Mouse (Mus musculus) kidney, adult 11 months (tissue): ENCODE measurements at regions not wholly inside any gene's neighbourhood (a gene's known extent, or its start where the extent isn't known, plus 50 kb on each side); places are given as distances from the start of the nearest gene placed in this dataset.

Experiments used
- DNase-seq: peaks from one replicate; pipeline ENCODE4 v3.0.0; 2022

DNA sequence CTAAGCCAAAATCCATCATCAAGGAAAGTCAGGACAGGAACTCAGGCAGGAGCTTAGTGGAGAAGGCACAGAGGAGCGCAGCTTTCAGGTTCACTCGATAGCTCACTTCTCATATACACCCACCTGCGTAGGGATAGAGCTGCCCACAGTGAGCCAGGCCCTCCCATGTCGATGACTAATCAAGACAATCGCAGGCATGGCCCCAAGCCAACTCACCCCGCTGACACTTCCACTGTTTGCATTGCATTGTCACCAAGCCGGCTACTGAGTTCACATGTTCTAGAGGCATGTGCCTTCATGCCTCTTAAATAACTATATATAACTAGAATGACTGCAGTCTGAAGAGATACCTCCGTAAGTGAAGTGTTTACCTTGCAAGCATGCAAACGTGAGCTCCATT is 219.8 kb upstream of the Ppp2r2d start:
- no peak for DNase-seq

DNA sequence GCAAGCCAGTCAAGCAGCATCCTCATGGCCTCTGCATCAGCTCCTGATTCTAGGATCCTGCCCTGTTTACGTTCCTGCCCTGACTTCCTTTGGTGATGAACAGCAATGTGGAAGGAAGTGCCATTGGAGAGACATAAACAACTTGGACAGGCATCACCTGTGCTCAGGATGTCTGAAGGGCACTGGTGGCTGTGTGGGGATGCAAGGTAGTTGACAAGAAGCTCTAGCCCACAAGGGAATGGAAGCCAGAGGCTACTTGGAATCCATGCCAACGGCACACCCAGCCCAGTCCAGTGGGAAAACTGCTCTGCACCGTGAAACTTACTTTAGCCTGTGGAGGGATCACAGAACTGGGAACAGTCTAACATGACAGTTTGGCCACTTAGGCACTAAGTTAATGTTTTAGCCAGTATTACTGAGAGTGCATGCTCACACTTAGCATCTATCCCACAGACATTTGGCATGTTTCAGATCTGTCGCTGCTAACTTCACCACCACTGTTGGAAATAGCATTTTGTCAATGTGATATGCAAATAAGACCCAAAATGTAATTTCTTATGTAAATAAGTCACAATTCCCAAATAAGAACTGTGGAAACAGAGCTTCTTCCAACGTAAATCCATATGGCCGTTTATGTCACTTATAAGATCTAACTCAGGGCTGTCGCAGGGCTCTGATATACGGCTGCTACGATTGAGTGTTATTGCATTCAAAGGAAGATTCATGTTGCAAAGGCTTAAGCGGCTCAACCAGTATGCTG is 223.5 kb upstream of the Tcerg1l start:
- no peak for DNase-seq

DNA sequence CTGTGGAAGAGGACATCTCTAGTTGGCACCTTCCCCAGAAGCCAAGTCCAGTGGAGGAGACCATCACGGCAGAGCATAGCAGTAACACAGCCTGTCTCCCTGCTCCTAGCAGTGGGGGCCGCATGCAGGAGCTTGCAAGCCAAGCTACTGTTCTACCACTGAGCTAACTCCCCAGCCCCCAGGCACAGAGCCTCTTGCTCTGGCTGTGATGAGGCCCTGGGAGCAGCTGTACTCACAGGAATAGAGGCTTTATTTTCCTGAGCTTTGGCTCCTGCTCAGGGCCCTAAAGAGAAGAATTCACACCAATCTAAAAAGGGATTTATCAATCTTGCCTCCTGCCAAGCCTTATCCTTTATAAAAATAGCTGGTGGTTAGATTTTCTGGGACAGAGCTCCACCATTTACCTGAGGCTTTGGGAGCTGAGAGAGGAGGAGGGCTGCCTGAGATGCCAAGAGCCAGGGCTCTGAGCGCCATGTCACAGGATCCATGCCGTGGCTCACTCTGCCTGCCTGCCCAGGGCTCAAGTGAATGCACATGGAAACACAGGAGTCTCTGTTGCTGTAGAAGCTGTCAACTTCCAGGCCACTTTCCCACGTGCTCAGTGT is 222.7 kb upstream of the Tcerg1l start:
- DNase-seq, result no peak

DNA sequence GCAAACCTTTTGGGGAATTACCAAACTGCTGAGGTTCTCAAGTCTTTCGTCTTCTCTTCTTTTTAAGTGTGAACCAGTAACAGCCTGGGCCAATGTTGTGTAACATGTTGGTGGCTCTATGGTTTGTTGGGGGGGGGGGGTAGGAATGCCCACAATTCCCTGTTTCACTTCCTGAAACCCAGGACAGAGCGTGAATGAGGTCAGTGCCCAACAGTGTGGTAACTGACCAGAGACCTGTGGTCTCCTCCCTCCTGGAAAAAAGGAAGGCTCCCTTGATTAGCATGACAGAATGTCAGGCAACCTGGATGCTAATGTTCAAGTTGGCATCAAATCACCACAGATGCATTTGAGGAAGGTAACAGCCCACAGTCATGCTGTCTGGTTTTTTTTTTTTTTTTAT is 218.9 kb upstream of the Tcerg1l start:
- DNase-seq, result no peak

DNA sequence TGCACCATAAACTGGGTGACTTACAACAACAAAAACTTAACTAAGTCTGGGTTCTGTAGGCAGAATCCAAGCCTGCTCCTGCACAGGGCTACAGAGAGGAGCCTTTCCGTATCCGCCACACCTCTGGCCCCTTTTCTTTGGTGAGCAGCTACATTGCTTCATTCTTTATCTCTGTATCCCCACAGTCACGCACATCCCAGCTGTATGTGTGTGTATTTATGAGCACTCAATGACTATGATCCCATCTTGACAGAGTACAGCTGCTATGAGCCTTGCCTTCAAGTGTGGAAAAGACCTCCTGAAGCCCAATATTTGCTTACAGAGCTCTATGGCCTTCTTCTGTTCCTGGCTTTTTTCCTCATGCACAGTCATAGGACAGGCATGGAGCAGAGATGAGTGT is 212.1 kb upstream of the Tcerg1l start:
- no peak for DNase-seq

DNA sequence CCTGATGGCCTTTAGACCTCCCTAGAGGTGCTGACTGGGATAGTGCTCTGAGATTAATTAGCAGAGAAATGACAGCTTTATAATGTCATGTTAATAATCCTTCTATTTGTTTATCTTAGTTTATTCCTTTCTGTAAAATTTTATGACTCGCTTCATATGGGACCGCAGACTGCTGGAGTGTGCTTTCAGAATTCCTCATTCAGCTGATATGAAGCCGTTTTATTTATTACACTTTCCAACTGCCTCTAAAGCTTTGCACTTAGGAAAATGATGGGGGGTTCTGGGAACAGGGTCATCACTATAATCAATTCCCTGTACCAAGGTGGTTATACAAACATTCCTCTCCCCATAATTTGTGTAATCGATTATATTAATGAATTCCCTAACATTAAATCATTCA is 211.6 kb upstream of the Tcerg1l start:
- no peak for DNase-seq

DNA sequence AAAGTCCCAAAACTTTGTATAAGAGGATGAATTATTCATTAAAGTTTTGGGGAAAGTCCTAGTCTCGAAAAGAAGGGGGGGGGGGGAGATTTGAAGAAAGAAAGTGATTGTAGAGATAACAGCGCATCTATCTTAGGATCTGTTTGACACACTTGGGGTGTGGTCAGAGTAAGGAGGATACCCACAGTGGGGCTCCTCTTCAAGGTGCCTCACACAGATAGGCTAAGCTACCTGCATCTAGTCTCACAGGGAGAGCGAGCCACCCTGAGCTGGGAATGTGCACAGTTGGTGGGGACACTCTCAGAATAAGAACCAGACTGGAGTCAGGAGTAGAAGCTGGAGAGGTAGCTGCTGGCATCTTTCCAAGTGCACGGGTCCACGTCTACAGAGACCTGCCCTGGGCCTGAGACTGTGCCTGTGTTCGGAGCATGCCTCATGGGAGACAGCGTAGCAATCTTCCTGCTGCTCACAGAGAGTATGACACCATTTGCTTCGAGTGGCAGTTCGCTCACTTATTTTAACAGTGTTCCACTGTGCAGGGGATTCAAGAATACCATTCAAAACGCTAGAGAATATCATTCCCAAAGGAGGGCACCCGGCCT is 208.9 kb upstream of the Tcerg1l start:
- DNase-seq, result no peak

DNA sequence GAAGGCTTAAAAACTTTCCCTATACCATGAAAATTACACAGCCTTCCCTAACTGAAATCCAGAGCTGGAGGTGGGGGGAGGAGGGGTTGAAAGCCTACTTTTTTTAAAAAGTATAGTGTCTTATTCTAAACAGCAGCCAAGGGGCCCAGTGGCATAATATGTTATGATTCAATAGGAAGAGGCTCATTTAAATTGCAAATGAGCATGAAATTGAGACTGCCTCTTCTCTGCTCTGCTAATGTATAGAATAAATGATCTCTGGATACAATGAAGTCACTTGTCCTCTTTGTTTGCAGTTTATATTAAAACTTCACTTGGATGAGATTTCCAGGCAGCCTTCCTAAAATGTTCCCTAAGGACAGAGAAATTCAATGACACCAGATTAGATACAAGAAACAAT is 208.4 kb upstream of the Tcerg1l start:
- no peak for DNase-seq

DNA sequence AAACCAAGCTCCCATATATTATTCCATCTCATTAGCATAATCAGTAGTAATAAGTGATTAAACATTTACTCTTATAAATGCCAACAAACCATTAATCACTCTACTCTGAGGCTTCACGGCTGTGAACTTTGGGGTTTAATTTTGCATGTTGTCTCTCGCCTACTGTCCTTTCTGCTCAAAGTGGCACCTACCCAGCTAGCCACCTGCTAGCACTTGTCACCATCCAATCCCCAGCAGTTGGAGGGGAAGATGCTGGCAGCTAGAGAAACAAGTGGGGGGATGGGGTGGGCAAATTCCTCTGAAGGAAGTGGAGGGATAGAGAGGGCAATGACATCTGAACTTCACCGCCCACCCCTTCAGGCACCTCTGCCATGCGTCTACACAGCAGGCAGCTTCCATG is 204.2 kb upstream of the Tcerg1l start:
- no peak for DNase-seq

DNA sequence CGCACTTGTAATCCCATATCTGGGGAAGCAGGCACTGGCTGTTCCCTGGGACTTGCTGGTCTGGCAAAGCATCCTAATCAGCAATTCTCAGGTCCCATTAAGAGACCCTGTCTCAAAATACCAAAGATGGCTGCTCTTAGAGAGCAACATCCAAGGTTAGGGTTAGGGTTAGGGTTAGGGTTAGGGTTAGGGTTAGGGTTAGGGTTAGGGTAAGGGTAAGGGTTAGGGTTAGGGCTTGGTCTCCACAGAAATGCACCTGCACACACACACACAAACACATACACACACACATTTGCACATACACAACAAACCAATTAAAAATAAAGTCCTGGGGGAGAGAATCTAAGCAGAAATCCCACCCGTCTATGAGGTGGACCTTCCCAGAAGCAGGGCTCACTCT is 195.8 kb upstream of the Tcerg1l start:
- no peak for DNase-seq

DNA sequence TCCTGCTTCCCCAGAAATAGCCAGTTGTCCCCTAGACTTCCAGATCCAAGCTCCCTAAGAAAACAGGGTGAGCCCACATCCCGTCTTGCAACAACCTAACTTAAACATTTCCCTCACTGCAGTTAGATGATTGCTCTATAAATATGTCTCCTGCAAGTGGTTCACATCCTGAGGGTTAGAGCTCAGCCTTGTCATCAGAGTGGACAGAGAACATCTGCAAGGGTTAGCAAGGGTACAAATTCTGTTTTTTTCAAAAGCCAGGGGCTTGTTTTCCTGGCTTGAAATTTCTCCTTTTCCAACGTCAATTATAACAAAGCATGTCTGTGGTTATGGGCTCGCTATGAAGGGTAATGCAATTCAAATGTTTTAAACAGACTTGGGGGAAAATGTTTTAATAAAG is 169.8 kb upstream of the Tcerg1l start:
- no peak for DNase-seq

DNA sequence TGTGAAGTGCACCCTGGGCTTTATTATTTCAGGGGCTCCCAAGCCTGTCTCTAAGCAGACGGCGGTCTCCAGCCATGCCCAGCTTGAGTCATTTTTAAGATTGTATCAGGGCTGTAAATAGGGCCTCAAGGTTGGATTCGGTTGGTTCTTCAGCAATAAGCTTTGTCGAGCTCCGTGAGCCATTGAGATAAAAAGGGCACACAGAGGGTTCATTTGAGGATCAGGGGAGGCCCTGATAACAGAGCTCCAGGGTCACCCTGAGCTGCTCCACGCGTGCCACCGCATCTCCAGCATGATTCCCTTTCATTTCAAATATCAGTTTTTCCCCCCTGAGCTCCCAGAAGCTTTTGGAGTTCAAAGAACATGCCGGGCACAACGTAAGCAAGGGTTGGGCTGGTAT is 154.1 kb upstream of the Tcerg1l start:
- DNase-seq, result no peak

DNA sequence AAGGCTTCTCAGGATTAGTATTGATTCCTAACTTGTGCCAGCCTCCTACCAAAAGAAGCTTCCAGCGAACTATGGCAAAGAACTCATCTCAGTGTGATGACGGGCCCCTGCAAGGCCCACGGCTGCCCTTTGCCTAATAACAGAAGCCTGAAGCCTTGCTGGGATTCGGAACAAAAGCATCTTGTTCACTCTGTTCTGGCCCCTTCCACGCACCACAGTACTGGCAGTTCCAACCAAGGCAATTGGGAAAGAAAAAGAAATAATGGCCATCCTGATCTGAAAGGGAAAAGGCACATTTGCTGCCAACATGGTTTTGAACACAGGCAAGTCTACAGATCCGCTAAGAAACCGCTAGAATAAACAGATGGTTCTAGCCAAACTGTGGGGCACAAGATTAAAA is 150.4 kb upstream of the Tcerg1l start:
- DNase-seq, result no peak

DNA sequence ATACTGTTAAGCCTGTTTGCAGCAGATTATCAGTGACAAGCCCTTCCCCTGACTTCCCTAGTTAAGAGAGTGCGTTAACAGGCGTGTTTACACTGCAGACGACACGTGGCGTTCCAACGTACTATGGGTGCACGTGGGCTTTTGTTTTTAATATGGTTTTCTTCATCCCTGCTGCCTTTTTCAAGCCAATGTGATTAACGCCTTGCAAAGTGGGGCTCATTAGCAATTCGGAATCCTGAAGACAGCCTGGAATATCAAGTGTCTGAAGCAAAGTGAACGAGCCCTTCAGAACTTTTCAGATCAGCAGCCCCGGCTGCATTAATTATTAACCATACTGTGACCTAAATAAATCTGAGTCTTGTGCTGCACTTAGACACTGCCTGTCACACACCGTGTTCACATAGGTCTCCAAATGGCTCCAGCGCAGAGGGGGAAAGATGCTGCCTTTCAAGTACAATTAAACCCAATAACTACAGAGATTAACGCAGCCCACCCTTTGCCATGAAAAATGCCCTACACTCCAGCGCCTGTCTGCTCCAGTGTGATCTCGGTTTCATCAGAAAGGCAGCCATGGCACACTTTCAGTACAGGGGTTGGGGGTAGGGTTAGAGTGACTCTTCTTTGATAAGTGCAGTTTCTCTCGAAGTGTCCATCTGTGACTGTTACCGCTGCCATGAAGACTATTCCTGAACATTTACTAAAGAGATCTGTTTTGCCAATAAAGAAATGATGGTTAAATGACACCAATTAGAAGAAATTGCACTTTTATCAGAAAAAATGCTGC is 140.7 kb upstream of the Tcerg1l start:
- DNase-seq, result peak; percentile 55

DNA sequence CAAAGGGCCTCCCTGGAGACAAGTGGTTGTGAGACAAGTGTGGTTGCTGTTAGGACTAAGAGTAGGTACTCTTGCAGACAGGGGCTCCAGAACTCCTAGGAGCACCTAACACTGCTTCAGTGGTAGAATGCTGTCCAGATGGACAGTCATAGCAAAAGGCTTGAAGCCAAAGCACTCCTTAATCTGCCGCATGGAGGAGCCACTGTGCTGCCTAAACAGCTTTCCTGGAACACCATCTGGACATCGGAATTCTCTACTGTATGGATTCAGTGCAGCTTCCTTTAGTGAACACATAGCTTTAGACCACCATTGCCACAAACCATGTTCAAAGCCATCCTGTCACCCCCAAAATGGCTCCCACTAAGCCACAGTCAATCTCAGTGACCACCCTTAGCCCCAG is 128.6 kb upstream of the Tcerg1l start:
- no peak for DNase-seq

DNA sequence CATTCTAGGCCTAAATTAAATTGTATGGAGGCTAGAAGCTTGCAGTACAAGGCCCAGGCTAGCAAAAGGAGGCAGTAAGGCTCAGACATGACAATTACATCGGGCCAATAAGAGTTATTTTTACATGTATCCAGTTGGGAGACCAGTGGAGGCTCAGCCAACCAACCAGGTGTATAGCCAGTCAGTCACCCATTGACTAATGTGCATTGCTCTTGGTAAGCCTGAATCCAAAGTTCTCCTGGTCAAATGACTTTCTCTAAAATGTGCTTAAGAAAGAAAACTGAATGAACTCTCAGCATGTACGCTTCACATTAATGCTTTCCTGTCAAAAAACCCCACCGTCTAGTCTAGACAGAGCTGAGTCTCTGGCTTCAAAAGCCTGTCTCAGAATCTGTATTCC is 127.4 kb upstream of the Tcerg1l start:
- peak; percentile 30 for DNase-seq

DNA sequence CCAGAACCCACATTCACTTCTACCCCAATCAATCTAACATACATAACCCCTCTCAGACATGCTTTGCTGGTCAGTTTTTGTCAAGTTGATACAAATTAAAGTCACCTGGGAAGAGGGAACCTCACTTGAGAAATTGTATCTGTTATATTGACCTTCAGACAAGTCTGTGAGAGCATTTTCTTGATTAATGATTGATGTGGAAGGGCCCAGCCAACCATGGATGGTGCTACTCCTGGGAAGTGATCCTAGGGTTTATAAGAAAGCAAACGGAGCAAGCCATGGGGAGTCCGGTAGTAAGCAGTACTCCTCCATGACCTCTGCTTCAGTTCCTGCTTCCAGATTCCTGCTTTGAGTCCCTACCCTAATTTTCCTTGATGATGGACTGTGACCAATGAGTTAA is 116.6 kb upstream of the Tcerg1l start:
- DNase-seq, result peak; percentile 33

DNA sequence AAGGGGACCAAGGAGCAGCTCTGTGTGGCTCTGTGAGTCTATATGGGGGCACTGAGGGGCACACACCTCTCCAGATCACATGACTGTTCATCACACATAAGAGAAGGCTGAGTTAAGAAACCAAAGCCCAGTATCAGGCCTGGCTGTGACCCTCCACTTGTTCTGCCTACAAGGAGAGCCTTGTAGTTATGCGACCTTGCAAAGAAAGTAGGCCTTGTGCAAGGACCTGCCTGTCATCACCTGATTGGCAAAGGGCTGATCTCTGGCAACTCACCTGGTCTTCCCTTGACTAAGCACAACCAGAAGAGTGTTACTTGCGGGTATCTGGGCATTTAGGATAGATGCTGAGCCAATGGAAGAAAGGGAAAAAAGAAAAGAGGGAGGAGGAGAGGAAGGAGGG is 107.7 kb upstream of the Tcerg1l start:
- no peak for DNase-seq

DNA sequence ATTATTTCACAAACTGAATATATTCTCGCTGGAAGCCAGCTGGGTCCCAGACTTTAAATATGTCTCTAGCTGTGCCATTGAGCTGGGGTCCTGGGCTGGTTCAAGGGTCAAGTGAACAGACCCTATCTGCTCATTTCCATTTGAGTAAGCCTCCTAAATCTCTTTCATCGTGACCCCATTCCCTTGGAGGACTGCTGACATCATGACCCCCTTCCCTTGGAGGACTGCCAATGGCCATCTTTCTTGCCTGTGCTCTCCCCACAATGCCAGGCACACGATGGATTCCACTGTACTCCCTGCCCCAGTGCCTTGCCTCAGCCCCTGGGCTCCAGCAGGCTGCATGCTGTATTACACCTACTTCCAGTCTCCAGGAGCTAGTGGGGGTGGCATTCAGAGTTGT is 106.5 kb upstream of the Tcerg1l start:
- no peak for DNase-seq

DNA sequence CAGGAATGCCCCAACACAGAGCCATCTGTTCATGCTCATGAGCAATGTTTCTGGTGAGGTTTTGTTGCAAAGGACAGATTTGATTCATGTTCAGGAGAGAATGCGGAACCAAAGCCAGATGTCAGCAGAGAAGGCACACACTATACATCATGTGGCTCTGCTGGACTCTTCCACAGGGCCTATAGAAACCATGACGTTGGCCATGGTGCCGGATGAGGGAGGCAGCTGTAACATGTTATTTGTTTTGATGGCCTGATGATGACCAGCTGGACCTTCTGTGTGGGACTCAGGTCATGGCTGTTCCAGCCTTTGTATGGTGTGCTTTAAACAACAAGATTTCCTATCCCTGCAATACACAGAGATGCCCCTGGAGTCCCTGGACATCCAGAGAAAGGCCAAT is 105.5 kb upstream of the Tcerg1l start:
- DNase-seq, result no peak

DNA sequence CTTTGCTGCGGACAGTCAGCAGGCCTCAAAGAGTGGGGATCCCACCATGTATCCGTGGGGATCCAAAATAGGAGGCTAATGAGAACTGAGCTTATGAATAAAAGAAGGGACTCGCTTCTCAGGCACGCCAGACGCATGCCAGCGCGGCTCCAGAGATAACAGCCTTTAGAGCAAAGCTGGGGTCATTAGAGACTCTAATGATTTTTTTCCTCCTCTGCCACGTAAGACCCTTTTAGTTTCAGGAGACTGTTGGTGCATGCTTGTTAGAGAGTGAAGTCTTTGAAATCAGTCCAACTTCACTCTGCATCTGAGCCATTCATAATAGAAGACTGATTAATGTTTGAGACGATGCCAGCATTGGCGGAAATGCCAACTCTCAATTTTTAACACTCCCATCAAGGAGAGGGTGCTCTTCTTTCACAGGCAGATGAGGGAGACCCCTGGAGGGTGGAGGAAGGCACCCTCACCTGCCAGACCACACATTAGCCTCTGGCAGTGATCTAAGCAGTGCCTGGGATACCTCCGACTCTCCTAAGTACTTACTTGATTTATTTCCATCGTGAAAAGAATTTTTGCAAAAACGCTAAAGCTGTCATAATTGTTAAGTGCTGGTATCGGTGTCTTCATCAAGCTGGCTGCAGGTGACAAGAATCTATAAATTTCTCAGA is 104.0 kb upstream of the Tcerg1l start:
- no peak for DNase-seq

DNA sequence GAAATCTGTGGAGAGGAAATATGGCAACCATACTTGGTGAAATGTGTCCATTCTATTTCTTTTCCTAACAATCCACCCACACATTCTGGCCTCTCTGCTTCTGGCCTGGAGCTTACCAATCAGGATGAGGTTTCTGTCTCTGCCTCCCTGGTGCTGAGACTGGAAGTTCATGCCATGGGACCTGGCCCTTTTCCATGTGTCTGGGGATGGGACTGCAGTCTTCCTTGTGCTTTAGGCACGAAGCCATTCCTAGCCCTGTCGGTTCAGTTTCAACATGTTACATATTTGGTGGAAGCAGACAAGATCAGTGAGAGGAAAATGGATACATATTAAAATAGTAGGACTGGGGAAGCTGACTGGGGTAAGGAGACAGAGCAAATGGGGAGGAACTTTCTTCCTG is 100.2 kb upstream of the Tcerg1l start:
- DNase-seq, result no peak

DNA sequence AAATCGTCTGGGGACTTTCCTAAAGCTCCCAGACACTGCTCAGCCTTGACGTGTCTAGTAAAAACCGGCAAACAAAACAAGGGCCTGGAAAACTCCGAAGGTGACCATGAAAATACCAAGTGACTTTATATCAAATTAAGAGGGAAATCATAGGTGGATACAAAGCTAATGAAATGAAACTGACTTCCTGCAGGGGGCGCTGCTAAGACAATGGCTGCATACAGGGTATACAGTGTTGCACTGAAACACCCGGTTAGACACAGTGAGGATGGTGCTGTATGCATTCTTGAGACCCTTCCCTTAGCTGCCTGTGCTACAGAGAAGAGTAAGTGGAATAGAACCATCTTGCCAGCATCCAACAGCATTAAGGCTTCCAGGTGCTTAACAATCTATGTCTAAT is 99.7 kb upstream of the Tcerg1l start:
- DNase-seq, result no peak
